Mouse (Mus musculus) midbrain, embryonic 11.5 days (tissue): ENCODE measurements around the gene Susd6. TPM values are rescaled to one million over a fixed set of nuclear protein-coding genes. Genes with fewer than 3 reads are reported as not detected.

Source experiments
- ATAC-seq: fragments of 200-750 bp; cut with Nextera tagmentation; 2 replicates; pipeline ENCODE4 v1.8.0; 2017; ENCODE audit warnings: moderate TSS enrichment, moderate library complexity; ENCODE audit not compliant: low FRiP score
- DNase-seq: peaks from one replicate; pipeline ENCODE4 v3.0.0; 2015; ENCODE audit warnings: low spot score; ENCODE audit errors: missing footprints
- H3K27ac ChIP-seq: fragments of 300-500 bp; sonication (generic); 2 replicates; pipeline ENCODE4 v1.5.1; 2014; ENCODE audit warnings: low read depth, low read length
- H3K27me3 ChIP-seq: fragments of 300-500 bp; sonication (generic); 2 replicates; pipeline ENCODE4 v1.6.1; 2014; ENCODE audit warnings: mild to moderate bottlenecking, low read length, moderate library complexity, mixed read lengths; ENCODE audit not compliant: control insufficient read depth, insufficient read depth
- H3K36me3 ChIP-seq: fragments of 300-500 bp; sonication (generic); 2 replicates; pipeline ENCODE4 v1.6.1; 2014; ENCODE audit warnings: mild to moderate bottlenecking, low read length, moderate library complexity, mixed read lengths; ENCODE audit not compliant: control insufficient read depth, insufficient read depth
- H3K4me1 ChIP-seq: fragments of 300-500 bp; sonication (generic); 2 replicates; pipeline ENCODE4 v1.6.1; 2014; ENCODE audit warnings: low read length; ENCODE audit not compliant: control insufficient read depth, insufficient read depth
- H3K4me2 ChIP-seq: fragments of 300-500 bp; sonication (generic); 2 replicates; pipeline ENCODE4 v1.6.1; 2014; ENCODE audit warnings: mild to moderate bottlenecking, moderate library complexity
- H3K4me3 ChIP-seq: fragments of 300-500 bp; sonication (generic); 2 replicates; pipeline ENCODE4 v1.5.1; 2014; ENCODE audit warnings: low read depth, low read length
- H3K9ac ChIP-seq: fragments of 300-500 bp; sonication (generic); 2 replicates; pipeline ENCODE4 v1.6.1; 2014; ENCODE audit warnings: low read length
- H3K9me3 ChIP-seq: fragments of 300-500 bp; sonication (generic); 2 replicates; pipeline ENCODE4 v1.6.1; 2016; ENCODE audit warnings: low read length; ENCODE audit not compliant: control insufficient read depth
- WGBS: fragments of 180-500 bp; shearing (Covaris S2); extraction: QIAGEN DNeasy Blood & Tissue Kit; methylation state at CpG from one replicate; pipeline ENCODE4 v1.1.7; 2014; 5-methylcytosine and 5-hydroxymethylcytosine counted together
- polyA plus RNA-seq: library from polyadenylated mRNA; unstranded; fragments of >200 nt; fragmentation: Nextera tagmentation; extraction: Ambion mirVana; gene quantifications from 2 replicates; pipeline ENCODE4 v1.2.1, GENCODE M21; 2014

Susd6 gene
- polyA plus RNA-seq, 1 experiment from 2014 or later = 18.4 TPM

GRCm38 (mm10) chr12:80801443-80801842, 11.1 kb downstream of the Susd6 start:
- no peaks in the 10 kb centered on the region for H3K9me3 ChIP-seq
- no peak overlapping the region for H3K4me3 ChIP-seq
- no peaks in the 10 kb centered on the region for H3K36me3 ChIP-seq
- H3K4me1 ChIP-seq = no peaks in the 10 kb centered on the region; the same call in 1 of the 2 replicates
- 86% methylated on average over 1 of the region's 1 CpGs for WGBS
- no peak for ATAC-seq
- H3K27me3 ChIP-seq = no peaks in the 10 kb centered on the region
- no peak overlapping the region for H3K4me2 ChIP-seq
- DNase-seq = no peak
- H3K27ac ChIP-seq = no peak overlapping the region
- H3K9ac ChIP-seq = no peak overlapping the region

- no peak overlapping the region for H3K9ac ChIP-seq
- no peaks in the 10 kb centered on the region for H3K36me3 ChIP-seq
- no peaks in the 10 kb centered on the region for H3K27me3 ChIP-seq
- ATAC-seq (no peak), DNase-seq (no peak)
- H3K4me2 ChIP-seq = no peak overlapping the region
- H3K9me3 ChIP-seq = no peaks in the 10 kb centered on the region
- 75% methylated on average over 3 of the region's 3 CpGs for WGBS
- H3K4me3 ChIP-seq = no peak overlapping the region
- peaks cover 6% of the 10 kb centered on the region for H3K4me1 ChIP-seq
- H3K27ac ChIP-seq = no peak overlapping the region
These were observed 13.6 kb downstream of the Susd6 start for GRCm38 (mm10) chr12:80803924-80804323.

GRCm38 (mm10) chr12:80804861-80805428, 14.6 kb downstream of the Susd6 start:
- Histone ChIP-seq H3K27ac (no peak overlapping the region), H3K4me2 (no peak overlapping the region), H3K4me3 (no peak overlapping the region), H3K9me3 (no peaks in the 10 kb centered on the region), H3K4me1 (peaks cover 6% of the 10 kb centered on the region), H3K27me3 (no peaks in the 10 kb centered on the region), H3K36me3 (no peaks in the 10 kb centered on the region), H3K9ac (no peak overlapping the region)
- DNase-seq (no peak), ATAC-seq (no peak)
- 95% methylated on average over 6 of the region's 6 CpGs for WGBS

GRCm38 (mm10) chr12:80807451-80808085, 17.3 kb downstream of the Susd6 start:
- 0 out of 2 replicates have a peak, but pooled peaks have one; percentile 22 for ATAC-seq

GRCm38 (mm10) chr12:80810005-80810404, 19.7 kb downstream of the Susd6 start:
- Histone ChIP-seq H3K9me3 (no peaks in the 10 kb centered on the region), H3K4me1 (peaks cover 13% of the 10 kb centered on the region), H3K36me3 (no peaks in the 10 kb centered on the region), H3K9ac (no peak overlapping the region), H3K27ac (no peak overlapping the region), H3K27me3 (no peaks in the 10 kb centered on the region), H3K4me3 (no peak overlapping the region), H3K4me2 (no peak overlapping the region)
- DNase-seq = no peak
- WGBS = 80% methylated on average over 2 of the region's 2 CpGs
- no peak for ATAC-seq

More at GRCm38 (mm10) chr12:80807451-80808085, 17.3 kb downstream of the Susd6 start:
- H3K4me2 ChIP-seq = no peak overlapping the region
- peaks cover 13% of the 10 kb centered on the region for H3K4me1 ChIP-seq
- H3K9ac ChIP-seq = no peak overlapping the region
- H3K9me3 ChIP-seq = no peaks in the 10 kb centered on the region
- no peaks in the 10 kb centered on the region for H3K36me3 ChIP-seq
- DNase-seq = peak; percentile 87
- 0 out of 2 replicates have a peak overlapping the region, but pooled peaks have one; percentile 2 for H3K27ac ChIP-seq
- H3K27me3 ChIP-seq = no peaks in the 10 kb centered on the region
- 32% methylated on average over 2 of the region's 2 CpGs for WGBS
- H3K4me3 ChIP-seq = no peak overlapping the region

- DNase-seq (no peak), ATAC-seq (no peak)
- Histone ChIP-seq H3K9me3 (no peaks in the 10 kb centered on the region), H3K4me1 (peaks cover 15% of the 10 kb centered on the region), H3K27me3 (no peaks in the 10 kb centered on the region), H3K4me2 (no peak overlapping the region), H3K36me3 (no peaks in the 10 kb centered on the region), H3K27ac (peak overlapping the region; percentile 48), H3K4me3 (no peak overlapping the region), H3K9ac (no peak overlapping the region)
- WGBS = 45% methylated on average over 6 of the region's 6 CpGs
These were observed 21.6 kb downstream of the Susd6 start for GRCm38 (mm10) chr12:80811646-80812509.

- Histone ChIP-seq H3K36me3 (no peaks in the 10 kb centered on the region), H3K4me1 (peaks cover 14% of the 10 kb centered on the region), H3K9me3 (no peaks in the 10 kb centered on the region), H3K27ac (peak overlapping the region; percentile 48), H3K9ac (no peak overlapping the region), H3K27me3 (no peaks in the 10 kb centered on the region), H3K4me2 (no peak overlapping the region), H3K4me3 (no peak overlapping the region)
- 10% methylated on average over 1 of the region's 1 CpGs for WGBS
- DNase-seq = no peak
- ATAC-seq = no peak
These were observed 22.2 kb downstream of the Susd6 start for GRCm38 (mm10) chr12:80812510-80812820.

GRCm38 (mm10) chr12:80813456-80813855, 23.1 kb downstream of the Susd6 start:
- 85% methylated on average over 2 of the region's 2 CpGs for WGBS
- Histone ChIP-seq H3K9me3 (no peaks in the 10 kb centered on the region), H3K27ac (no peak overlapping the region), H3K4me3 (no peak overlapping the region), H3K4me2 (no peak overlapping the region), H3K4me1 (peaks cover 9% of the 10 kb centered on the region), H3K9ac (no peak overlapping the region), H3K36me3 (no peaks in the 10 kb centered on the region), H3K27me3 (no peaks in the 10 kb centered on the region)
- no peak for DNase-seq
- no peak for ATAC-seq

- H3K4me2 ChIP-seq = no peak overlapping the region
- no peaks in the 10 kb centered on the region for H3K9me3 ChIP-seq
- WGBS = 98% methylated on average over 4 of the region's 4 CpGs
- DNase-seq = no peak
- H3K4me1 ChIP-seq = peaks cover 9% of the 10 kb centered on the region
- H3K27ac ChIP-seq = no peak overlapping the region
- H3K9ac ChIP-seq = no peak overlapping the region
- no peaks in the 10 kb centered on the region for H3K36me3 ChIP-seq
- no peak overlapping the region for H3K4me3 ChIP-seq
- H3K27me3 ChIP-seq = no peaks in the 10 kb centered on the region
- no peak for ATAC-seq
These were observed 23.6 kb downstream of the Susd6 start for GRCm38 (mm10) chr12:80813872-80814271.
